Mouse (Mus musculus) CD4-positive, CD25-positive, alpha-beta regulatory T cell, adult 2 months (primary cell): ENCODE results near the gene Nr0b1.

Source experiments
- DNase-seq: peaks from one replicate; pipeline ENCODE4 v3.0.0-alpha.2; 2012; ENCODE audit warnings: low read depth, low spot score

Gene Nr0b1

GRCm38 (mm10) chrX:86191614-86192419, at the start of gene Nr0b1:
Nr0b1 (plus strand) TSS chrX:86191764.
- no peak for DNase-seq

- no peak for DNase-seq
Measured at GRCm38 (mm10) chrX:86187250-86187649, 4.3 kb upstream of the Nr0b1 start.

- DNase-seq, result no peak
Measured at GRCm38 (mm10) chrX:86192420-86192994, 943 bp downstream of the Nr0b1 start.

- DNase-seq, result no peak
Measured at GRCm38 (mm10) chrX:86193386-86193785, 1.8 kb downstream of the Nr0b1 start.

- no peak for DNase-seq
Measured at GRCm38 (mm10) chrX:86237246-86237645, 45.7 kb downstream of the Nr0b1 start.
